Mouse (Mus musculus) brain, adult 2 months (tissue): ENCODE data around the gene Tram2.
A peak's percentile ranks its signal among the peaks of the same experiment; 100 is the strongest.

Source experiments
- DNase-seq: peaks from one replicate; pipeline ENCODE4 v3.0.0; 2011; ENCODE audit warnings: low read depth, low spot score

Tram2 gene

DNA sequence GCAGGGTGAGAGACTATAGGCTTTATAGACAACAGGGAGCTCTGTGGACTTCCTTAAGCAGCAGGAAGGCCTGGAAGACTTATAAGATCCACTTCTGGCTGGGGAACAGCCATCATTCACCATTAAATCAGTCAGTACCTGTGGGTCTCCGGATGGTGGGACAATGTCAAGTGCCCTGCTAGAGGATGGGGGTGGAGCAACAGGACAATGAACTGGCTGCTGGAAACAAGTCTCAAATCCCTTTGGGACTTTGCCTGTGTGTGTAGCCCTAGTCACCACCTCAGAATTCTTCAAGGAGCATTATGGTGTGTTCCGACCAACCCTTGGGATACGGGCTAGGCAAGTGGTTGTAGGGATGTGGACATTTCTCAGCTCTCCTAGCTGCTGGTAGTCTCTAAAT is 55.9 kb downstream of the Tram2 start:
- DNase-seq, result no peak

DNA sequence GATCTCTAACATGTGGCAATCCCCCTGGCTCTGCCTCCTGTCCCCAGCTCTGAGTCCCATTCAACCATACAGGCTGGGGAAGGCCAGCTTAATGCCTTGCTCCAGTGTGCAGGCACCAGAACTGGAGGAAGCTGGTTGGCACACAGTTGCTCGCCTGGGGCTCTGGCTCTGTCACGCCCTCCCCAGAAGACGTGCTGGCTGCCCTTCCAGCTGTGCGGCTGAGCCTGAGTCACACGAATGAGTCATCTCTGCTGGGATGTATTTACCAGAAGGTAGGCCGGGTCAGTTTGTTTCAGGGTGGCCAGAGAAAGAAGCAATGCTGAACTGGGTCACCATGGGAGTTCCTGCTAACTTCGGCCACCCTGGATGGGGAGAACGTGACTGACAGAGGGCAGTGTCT is 64.6 kb downstream of the Tram2 start:
- DNase-seq, result peak; percentile 85

DNA sequence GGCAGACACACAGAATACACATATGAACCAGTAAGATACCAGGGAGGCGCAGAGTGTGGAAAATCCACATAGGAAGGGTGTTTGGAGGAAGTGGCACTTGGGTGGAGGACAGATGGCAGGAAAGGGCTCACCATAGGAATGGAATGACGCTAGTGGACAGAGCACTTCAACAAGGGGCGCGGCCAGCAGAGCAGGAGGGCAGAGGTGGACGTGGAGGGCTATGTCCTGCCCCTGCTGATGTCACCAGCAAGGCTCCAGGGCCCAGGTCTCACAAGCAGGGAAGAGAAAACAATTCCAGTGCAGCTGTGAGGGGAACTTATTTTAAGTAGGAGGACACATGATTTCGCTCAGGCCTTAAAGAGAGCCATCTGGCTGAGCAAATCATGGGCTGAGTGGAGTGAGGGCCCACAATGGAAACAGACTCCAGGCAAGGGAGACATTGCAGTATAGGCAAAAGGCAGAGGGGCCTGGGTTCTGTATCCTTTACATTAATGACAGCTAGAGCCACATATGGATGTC is 68.7 kb downstream of the Tram2 start:
- DNase-seq, result peak; percentile 44

DNA sequence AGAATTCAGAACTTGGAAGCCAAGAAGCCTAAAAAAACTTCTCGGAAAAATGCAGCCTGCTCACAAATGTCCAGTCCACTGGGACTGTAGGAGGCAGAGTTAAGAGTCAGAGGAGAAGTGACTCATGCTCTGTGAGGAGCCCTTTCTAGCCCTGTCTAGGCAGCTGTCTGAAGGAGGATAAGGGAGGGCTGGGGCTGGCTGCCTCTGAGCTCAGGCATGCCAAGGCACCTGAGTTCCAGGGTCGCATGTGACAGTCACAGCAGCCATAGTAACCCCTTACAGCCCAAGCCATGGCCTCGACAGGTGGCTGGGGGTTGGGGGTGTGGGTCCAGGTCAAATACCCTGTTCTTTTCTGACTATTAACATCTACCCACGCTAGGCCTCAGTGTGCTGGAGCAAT is 70.1 kb downstream of the Tram2 start:
- peak; percentile 66 for DNase-seq

DNA sequence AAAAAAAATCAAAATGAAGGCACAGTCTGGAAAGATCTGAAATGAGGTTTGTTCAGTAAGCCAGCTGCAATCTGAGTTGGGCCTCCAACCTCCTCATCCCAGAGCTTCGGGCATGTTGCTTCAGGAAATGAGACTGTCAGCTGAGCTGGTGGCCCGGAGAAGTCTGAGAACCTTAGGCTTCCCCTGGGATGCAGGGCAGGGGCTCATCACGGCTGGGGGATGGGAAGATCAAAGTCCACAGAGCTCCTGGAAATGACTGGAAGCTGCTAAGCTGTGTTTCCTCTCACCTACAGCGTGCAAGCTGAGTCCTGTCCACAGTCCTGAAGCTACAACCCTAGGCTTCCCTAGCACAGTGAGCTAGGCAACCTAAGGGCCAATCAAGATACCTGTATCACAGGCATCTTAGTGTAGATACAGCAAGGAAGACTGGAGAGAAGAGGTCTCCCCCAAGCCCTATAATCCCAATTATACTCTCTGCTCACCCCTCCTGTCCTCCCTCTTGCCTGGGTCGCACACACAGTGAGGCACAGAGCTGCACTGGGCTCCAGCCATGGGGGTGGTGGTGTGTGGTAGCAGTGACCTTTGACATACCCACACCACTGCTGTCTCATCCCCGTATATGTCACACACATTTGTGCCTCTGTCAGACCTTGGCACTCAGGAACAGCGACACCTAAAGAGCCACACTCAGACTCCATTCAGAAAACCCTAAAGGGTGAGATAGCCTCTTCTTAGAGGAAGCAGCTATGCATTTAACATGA is 70.9 kb downstream of the Tram2 start:
- no peak for DNase-seq

DNA sequence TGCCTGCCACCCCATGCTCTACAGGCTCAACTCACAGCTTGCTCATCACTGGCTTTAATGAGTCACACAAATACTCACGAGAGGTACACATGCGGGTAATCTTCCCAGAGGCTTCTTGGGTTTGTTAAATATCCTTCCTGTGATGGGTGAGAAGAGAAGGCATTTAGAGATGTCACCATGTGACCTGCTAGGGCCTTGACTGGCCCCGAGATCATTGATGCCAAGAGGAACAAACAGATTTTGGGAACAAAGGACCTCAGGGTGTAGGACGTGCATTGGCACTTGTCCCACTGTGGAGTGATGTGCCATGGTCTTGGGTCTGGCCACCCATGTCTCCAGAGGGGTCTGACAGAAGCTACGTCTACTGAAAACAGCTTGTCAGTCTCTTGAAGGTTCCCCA is 72.3 kb downstream of the Tram2 start:
- DNase-seq, result no peak

DNA sequence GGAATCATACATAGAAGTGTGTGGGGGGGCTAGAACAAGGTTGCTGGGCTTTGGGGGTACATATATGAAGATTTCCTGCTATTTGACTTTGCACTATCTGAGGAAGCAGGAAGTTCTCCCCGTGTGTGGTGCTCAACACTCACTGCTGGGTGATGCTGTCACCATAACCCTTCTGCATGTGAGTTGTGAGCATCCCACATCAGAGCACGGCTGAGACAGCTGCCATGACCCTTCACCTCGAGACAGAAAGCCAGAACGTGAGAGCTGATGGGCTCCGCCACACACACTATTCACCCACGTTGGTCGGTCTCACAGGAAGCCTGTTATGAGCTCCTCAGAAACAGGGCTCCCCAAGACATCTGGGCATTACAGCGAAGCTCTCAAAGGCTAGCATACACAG is 74.4 kb downstream of the Tram2 start:
- DNase-seq, result no peak

DNA sequence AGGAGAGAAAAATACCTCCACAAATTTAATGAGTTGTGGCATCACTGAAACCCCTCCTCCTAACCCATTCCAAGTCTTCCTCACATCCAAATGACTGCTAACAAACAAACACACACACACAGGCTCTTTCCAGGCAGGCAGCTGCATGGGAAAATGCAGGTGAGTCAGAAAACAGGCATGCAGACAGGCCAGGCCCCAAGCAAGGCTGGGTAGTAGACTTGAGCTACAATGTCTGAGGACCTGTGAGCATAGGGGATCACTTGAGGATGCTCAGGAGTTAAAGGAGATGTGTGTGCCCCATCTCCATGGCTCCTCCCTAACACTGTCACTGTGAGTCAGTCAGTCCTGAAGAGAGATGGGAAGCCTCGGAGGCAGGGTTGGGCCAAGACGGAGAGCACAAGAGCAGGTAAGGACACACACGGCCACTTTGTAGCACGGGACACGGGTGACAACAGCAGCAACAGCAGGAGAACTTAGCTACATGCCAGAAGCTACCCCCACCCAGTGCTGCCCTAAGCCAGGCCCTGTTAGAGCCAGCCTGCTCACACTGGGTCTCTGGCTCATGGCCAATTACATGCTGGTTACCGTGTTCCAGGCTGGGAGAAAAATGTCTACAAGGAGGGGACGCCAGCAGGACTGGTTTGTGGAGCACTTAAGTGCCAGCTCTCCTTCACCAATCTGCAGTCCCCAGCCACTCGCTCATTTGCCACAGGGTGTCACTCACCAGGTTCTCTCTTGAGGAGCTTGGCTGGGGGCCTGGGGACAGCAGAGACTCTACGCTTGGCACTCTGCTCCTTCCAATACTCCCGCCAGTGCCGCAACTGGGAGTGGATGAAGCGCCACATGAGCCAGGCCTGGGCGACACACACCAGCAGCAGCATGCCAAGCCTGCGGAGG is 76.5 kb downstream of the Tram2 start:
- peak; percentile 71 for DNase-seq

DNA sequence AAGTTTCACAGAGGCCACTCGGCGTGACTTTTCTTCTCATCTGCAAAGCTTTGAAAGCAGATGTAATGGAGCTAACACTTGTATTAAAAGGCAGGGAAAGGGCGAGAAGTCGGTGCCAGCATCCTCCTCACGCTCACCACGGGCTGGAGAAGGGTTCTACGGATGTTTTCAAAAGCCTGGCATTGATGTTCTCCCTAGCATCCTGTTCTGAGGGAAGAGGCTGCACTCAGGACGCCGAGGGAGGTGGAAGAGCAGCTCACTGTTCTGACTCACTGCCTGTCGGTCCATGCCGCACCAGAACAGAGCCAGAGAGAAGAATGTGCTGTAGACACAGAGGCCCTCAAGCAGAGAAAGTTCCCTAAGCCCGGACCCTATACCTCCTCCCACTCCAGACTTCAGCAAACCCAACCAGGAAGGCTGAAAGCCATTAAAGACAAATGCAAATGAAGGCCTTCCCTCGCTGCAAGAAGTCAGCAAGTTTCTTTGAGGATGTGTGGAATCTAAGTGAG is 81.1 kb downstream of the Tram2 start:
- peak; percentile 25 for DNase-seq

DNA sequence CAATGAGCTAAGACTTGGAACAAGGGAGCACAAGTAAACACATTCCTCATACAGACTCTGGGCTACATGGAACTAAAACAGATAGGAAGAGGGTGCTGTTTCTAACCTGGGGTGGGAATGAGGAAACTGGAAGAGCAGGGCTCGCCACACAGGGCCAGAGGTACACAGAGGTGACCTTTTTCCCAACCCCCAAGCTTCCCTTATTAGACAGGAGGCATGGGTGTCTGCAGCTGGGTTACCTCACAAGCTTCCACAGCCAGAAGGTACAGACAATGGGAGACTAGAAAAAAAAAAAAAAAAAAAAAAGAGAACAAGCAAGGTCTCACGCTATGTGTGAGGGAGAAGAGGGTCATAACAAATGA is 81.7 kb downstream of the Tram2 start:
- DNase-seq, result no peak

DNA sequence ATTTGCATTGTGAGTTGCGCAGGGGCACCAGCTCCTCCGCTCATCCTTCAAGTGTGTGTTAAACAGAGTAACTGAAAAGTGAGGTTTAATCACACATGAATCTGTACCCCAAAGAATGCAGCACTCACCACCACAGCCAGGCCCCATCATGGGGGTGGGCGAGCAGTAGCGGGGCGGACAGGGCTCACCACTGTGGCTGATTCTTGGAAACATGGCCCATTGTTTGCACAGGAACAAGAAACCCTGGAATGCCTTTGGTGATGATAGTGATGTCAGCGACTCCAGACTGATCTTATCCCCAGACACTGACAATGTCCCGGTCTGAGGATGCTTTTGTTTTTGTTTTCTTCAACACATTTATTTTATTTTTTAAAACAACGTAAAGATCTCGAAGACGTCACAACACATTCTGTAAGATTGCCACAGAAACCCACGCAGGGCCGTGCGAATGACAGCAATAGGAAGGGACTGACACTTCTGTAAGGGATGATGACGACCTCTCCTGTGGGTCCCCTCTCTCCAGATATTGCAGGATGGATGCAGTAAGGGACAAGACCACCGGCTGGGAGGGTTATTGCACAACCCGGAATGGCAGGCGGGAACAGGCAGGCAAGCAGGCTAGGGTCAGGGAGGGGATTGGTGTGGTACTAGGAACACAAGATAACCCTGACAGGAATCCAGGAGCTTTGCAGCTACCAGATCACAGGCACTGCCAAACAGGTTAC is 82.3 kb downstream of the Tram2 start:
- DNase-seq, result no peak

DNA sequence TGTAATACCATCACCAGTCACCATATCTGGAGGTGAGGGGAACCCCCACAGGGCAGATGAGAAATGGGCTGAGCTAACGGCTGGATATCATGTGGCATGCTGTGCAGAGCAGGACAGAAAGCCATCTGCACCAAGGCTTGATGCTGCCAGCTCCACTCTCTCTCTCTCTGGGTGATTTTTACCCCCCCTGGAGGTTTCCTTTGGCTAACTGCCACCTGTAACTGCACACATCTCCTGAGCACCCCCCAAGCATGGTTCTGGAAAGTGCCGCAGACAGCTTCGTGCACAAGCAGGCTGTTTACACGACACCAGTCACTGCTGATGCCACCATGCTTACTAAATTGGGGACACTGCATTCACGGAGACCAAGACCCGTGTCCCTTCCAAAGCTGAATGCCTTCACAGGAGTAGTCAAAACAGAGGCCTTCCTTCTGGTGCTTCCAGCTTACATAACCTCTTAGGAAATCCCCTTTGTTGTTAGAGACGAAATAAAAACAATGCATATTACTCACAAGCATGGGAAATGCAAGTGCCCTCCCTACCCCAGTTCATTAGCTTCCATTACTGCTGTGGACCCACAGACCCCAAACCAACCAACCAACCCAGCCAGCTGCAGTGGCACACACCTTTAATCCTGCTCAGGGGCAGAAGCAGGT is 83.6 kb downstream of the Tram2 start:
- peak; percentile 66 for DNase-seq

DNA sequence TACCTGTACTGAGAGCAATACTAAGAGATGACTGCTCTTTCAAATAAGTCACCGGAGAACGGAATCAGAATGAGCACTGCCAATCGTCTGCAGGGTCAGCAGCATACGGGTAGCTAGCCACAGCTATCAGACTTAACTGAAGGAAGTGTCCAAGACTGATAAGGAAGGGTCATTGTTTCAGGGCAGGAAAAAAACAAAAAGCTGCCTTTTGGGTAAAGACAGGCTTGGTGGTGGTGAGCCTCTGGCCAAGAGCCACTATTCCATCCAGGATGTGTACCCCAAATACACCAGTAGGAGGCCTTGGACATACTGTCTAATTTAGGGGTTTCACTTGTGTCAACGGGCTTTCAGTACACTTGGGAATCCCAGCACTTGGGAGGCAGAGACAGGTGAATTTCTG is 84.7 kb downstream of the Tram2 start:
- DNase-seq, result no peak

DNA sequence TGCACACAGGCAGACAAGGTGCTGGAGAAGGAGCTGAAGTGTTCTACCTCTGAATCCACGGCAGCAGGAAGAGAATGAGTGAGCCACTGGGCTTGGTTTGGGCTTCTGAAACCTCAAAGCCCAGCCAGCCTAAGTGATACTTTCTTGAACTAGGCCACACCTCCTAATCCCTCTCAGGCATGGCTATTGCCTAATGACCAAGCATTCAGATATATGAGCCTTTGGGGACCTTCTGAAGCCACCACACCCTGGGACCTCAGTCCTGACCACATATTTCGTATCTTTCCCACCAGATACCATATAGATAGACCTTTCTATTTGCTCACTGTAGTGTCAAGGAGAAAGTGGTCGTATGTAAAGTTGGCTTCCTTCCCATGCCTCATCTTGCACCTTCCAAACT is 85.3 kb downstream of the Tram2 start:
- no peak for DNase-seq

DNA sequence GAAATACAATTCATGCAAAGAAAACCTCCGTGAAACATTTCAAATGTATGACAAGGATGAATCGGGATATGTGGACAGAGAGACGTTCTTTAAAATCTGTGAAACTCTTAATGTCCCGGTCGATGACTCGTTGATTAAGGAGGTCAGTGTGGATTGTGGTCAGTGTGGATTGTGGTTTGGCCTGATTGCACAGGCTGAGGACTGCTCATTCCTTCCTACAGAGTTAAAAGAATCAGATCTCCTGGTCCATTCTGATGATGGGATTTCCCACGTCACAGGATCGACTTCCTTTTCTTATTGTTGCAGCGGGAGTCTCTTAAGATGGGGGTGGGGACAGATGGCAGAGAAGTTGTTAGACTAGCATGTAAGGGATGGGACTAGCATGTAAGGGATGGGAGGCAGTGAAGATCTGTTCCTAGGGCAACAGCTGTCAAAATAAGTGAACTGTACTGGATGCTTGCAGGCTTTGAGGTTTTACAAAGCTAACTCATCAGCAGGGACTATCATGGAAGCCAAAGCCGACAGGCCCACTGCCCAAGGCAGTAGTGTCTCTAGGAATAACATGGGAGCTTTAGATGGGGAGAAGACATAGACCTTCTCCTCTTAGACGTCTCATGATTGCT is 89.5 kb downstream of the Tram2 start:
- no peak for DNase-seq

DNA sequence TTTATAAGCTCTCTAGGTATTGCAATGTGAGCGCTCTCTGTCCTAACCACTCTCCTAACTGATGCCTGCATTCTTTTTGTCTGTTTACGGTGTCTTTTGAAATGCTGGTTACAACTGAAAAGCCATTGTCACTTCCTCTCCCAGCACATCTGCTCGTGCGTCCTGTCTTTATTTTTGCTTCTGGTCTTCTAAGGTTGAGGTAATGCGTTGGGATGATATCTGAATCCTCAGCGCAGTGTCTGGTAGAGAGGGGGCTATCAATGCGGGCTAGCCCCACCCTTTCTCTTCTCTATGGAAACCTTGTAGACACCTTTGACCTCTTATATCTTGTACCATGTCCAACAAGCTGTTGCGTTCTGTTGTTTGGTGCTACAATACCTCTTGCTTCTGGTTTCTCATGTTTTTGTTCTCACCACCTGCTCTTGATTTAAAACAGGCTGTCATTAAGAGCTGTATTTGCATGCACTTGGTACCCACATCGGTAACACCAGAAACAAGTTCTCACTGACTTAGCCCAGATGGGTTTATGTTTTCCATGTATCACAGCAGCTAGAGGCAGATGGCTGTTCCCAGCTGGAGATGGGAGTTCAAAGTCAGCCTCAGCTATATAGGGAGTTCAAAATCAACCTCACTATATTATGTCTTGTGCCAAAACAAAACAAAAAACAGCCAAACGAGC is 92.5 kb downstream of the Tram2 start:
- no peak for DNase-seq

DNA sequence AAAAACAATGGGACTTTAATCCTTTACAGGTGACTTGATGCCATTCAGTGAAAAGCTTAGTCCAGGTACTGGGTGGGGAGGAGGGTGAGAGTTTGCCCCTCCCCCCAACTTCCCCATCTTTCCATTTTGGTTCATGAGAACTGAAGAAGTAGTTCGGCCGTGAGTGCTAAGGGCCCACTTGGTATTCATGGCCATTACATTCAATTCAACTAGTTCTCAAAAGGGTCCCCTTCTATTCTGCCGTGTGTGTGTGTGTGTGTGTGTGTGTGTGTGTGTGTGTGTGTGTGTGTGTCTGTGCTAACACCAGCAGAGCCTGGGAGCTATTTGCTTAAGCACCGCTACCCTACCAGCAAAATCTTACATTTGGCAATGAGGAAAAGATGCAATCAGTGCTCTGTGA is 94.4 kb downstream of the Tram2 start:
- no peak for DNase-seq

DNA sequence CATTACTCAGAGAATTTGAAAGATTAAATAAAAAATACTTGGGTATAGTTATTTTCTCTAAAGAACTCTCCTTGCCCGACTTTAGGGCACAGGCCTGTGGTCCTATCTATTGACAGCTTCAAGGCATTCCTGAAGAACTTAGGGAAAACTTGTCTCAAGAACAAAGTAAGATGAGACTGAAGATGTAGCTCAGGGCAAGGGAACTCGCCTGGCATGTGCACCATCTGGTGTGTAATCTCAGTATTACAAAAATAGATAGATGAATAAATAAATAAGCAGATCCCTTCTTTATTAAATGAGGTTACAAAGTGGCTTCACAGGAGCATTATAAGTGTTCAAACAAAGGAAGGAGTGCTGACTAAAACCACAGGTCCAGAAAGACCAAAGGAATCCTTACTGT is 94.9 kb downstream of the Tram2 start:
- peak; percentile 13 for DNase-seq

DNA sequence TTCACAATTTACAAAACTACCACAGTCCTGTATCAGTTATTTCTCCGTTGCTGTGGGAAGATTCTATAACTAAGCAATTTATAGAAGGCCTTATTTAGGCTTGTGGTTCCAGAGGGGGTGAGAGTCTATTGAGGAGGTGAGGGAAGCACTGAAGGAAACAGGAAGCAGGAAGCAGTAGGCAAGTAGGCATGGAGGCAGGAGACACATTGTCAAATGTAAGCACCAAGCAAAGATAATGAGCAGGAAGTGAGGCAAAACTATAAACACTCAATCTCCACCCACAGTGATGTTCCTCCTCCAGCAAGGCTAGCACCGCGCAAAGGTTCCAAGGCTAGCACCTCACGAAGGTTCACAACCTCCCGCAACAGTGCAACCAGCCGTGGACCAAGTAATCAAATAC is 97.3 kb downstream of the Tram2 start:
- peak; percentile 11 for DNase-seq

DNA sequence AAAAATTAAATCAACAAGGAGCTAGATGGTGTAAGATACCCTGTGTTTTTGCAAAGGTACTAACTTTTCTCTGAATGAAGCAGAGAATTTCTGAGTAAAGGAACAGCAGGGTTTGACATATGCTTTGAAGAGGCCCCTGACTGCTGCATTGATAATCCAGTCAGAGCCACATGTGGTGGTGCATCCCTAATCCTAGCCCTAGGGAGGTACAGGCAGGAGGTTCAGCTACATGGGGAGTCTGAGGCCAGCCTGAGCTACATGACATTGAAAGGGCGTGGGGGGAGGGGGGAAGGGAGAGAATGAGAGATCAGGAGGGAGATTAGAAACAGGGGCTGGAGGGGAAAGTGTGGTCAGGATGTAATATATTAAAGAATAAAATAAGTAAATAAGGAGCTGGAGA is 98.5 kb downstream of the Tram2 start:
- no peak for DNase-seq
